Mouse (Mus musculus): Measurements from ENCODE around the gene Fst.

The Fst gene

GRCm38 (mm10) chr13:114419364-114419763 lies 39.4 kb downstream of the Fst start:
- DNase-seq (ENCODE audit: low spot score in 2 of 2), result no peak

- DNase-seq (ENCODE audit: low spot score in 2 of 2), result no peak
Observed at GRCm38 (mm10) chr13:114412326-114412725, 46.4 kb downstream of the Fst start.

DNA sequence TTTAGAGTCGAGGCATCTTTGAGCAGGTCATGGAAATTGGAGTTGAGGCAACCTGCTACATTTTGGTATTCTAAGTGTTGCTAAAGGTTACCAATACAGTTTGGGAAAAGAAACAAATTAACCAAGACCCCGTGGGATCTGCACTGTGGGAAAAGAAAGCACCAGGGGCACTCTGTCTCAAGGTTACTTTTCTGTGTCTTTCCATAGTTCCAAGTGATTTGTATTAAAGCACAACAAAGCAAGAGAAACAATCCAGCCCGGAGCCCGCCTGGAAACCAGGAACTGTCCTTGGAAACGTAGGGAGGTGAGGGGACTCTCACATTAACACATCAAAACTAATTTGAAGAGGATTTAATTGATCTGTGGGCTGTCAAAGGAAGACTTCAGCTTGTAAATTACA lies 51.9 kb downstream of the Fst start:
- DNase-seq (ENCODE audit: low spot score in 2 of 2), result no peak

GRCm38 (mm10) chr13:114406424-114406823 lies 52.3 kb downstream of the Fst start:
- DNase-seq (ENCODE audit: low spot score in 2 of 2), result no peak

- no peak for DNase-seq (ENCODE audit: low spot score in 2 of 2)
Observed at GRCm38 (mm10) chr13:114405100-114405715, 53.5 kb downstream of the Fst start.

All from right cerebral cortex, adult 2 months (tissue).